Mouse (Mus musculus) stomach, postnatal 0 days (tissue): ENCODE measurements around the gene Ccdc97. TPM values are rescaled to one million over a fixed set of nuclear protein-coding genes. Genes with fewer than 3 reads are reported as not detected.

Source experiments
- ATAC-seq: fragments of 200-750 bp; cut with Nextera tagmentation; 2 replicates; pipeline ENCODE4 v1.8.0; 2017; ENCODE audit not compliant: low FRiP score, low TSS enrichment
- DNase-seq: peaks from one replicate; pipeline ENCODE4 v3.0.0-alpha.2; 2016; ENCODE audit warnings: low spot score
- H3K27ac ChIP-seq: fragments of 300-500 bp; sonication (generic); replicated peaks from 2 replicates; pipeline ENCODE4 v1.5.1; 2014; ENCODE audit warnings: mild to moderate bottlenecking, control low read depth
- H3K27me3 ChIP-seq: fragments of 300-500 bp; sonication (generic); 2 replicates; pipeline ENCODE4 v1.6.1; 2014; ENCODE audit warnings: low read length; ENCODE audit not compliant: control insufficient read depth, insufficient read depth
- H3K36me3 ChIP-seq: fragments of 300-500 bp; sonication (generic); 2 replicates; pipeline ENCODE4 v1.6.1; 2014; ENCODE audit warnings: low read length, mixed read lengths; ENCODE audit not compliant: control insufficient read depth, insufficient read depth
- H3K4me1 ChIP-seq: fragments of 300-500 bp; sonication (generic); replicated peaks from 2 replicates; pipeline ENCODE4 v1.6.1; 2014; ENCODE audit warnings: antibody characterized with exemption; ENCODE audit not compliant: control insufficient read depth, insufficient read depth
- H3K4me2 ChIP-seq: fragments of 300-500 bp; sonication (generic); replicated peaks from 2 replicates; pipeline ENCODE4 v1.6.1; 2014; ENCODE audit warnings: low read depth, mild to moderate bottlenecking, control low read depth, moderate library complexity
- H3K4me3 ChIP-seq: fragments of 300-500 bp; sonication (generic); 2 replicates; pipeline ENCODE4 v1.5.1; 2014; ENCODE audit warnings: low read depth, low read length, control low read depth
- H3K9ac ChIP-seq: fragments of 300-500 bp; sonication (generic); 2 replicates; pipeline ENCODE4 v1.6.1; 2014; ENCODE audit warnings: mild to moderate bottlenecking, low read length, control low read depth, mixed read lengths
- H3K9me3 ChIP-seq: fragments of 300-500 bp; sonication (generic); 2 replicates; pipeline ENCODE4 v1.6.1; 2016; ENCODE audit warnings: low read length; ENCODE audit not compliant: control insufficient read depth
- CTCF ChIP-seq: IDR thresholded peaks from 2 replicates; pipeline ENCODE4 v1.5.1; 2016; ENCODE audit warnings: antibody characterized with exemption, low read depth, mild to moderate bottlenecking, moderate library complexity
- EP300 ChIP-seq: optimal IDR thresholded peaks from 2 replicates; pipeline ENCODE3; 2016; ENCODE audit warnings: antibody characterized with exemption
- WGBS: fragments of 180-500 bp; shearing (Covaris S2); extraction: QIAGEN DNeasy Blood & Tissue Kit; methylation state at CpG from one replicate; pipeline ENCODE4 v1.1.7; 2014; 5-methylcytosine and 5-hydroxymethylcytosine counted together
- polyA plus RNA-seq: library from polyadenylated mRNA; unstranded; fragments of >200 nt; fragmentation: Nextera tagmentation; extraction: Ambion mirVana; gene quantifications from 2 replicates; pipeline ENCODE4 v1.2.1, GENCODE M21; 2015

Ccdc97 gene
- polyA plus RNA-seq, 1 experiment from 2014 or later: 7.9 TPM

DNA sequence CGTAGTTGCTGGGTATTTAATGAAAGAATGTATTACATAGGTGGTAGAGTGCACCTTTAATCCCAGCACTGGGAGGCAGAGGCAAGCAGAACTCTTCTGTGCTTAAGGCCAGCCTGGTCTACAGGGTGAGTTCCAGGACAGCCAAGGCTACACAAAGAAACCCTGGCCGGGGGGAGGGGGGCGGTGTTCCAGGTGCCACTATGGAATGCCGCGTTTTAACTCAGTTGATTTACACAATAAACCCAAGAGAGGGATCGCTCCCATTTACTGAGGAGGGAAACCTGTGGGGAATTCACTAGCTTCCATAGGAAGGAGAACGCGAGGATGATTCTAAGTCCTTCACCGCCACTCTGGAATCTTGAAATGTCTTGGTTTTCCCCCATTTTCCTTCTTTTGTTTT is 49.3 kb downstream of the Ccdc97 start:
- H3K9ac ChIP-seq: no peak overlapping the region
- TF ChIP-seq CTCF (no peak), EP300 (no peak)
- no peak overlapping the region for H3K27ac ChIP-seq
- no peak overlapping the region for H3K4me2 ChIP-seq
- DNase-seq: no peak
- no peaks in the 10 kb centered on the region for H3K4me1 ChIP-seq
- H3K36me3 ChIP-seq: 0 out of 2 replicates have a peak, but pooled peaks cover 5% of the 10 kb centered on the region
- H3K4me3 ChIP-seq: no peak overlapping the region
- H3K27me3 ChIP-seq: no peaks in the 10 kb centered on the region
- no peak for ATAC-seq
- H3K9me3 ChIP-seq: no peaks in the 10 kb centered on the region
- WGBS: 76% methylated on average over 9 of the region's 9 CpGs

DNA sequence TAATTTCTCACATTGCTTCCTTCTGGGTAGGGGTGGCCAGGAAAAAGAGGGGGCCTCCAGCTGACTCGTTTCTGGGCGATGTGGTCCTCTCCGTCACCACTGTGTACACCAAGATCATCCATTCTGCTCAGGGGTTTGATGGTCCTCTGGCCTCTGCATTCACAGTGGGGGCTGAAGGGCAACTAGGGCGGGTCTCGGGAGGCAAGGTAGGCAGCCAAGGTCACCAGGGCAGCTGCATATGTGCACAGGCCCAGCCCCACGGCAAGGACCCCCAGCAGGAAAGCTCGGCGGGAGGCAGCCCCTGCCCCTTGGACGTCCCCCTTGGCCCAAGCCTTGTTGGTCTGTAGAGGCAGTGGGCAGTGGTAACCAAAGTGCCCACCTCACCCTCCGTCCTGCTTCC is 49.7 kb downstream of the Ccdc97 start:
- DNase-seq (no peak), ATAC-seq (no peak)
- no peaks in the 10 kb centered on the region for H3K4me1 ChIP-seq
- 0 out of 2 replicates have a peak, but pooled peaks cover 5% of the 10 kb centered on the region for H3K36me3 ChIP-seq
- no peak overlapping the region for H3K9ac ChIP-seq
- WGBS: 85% methylated on average over 10 of the region's 10 CpGs
- H3K27me3 ChIP-seq: no peaks in the 10 kb centered on the region
- H3K4me3 ChIP-seq: no peak overlapping the region
- no peak overlapping the region for H3K4me2 ChIP-seq
- no peaks in the 10 kb centered on the region for H3K9me3 ChIP-seq
- no peak overlapping the region for H3K27ac ChIP-seq
- no peak for TF ChIP-seq EP300
- TF ChIP-seq CTCF: no peak

- Histone ChIP-seq H3K27ac (no peak overlapping the region), H3K4me1 (no peaks in the 10 kb centered on the region), H3K9ac (no peak overlapping the region), H3K36me3 (0 out of 2 replicates have a peak, but pooled peaks cover 5% of the 10 kb centered on the region), H3K4me3 (no peak overlapping the region), H3K4me2 (no peak overlapping the region), H3K27me3 (no peaks in the 10 kb centered on the region), H3K9me3 (no peaks in the 10 kb centered on the region)
- DNase-seq (no peak), ATAC-seq (no peak)
- TF ChIP-seq EP300 (no peak), CTCF (no peak)
- WGBS: 93% methylated on average over 8 of the region's 8 CpGs
These were observed 52.5 kb downstream of the Ccdc97 start for GRCm38 (mm10) chr7:25666381-25666780.

Other genes starting within 250 kb of the Ccdc97 start
- 16.7 and 25.7 TPM in 2 replicates for gene Ceacam1, start 241.5 kb downstream of the Ccdc97 start, polyA plus RNA-seq
- gene Ceacam2, start 179.2 kb downstream of the Ccdc97 start, polyA plus RNA-seq: 0.07 TPM in 1 of 2 replicates, not detected in the other
- gene Erich4, start 103.2 kb downstream of the Ccdc97 start, polyA plus RNA-seq: 0.22 TPM in 1 of 2 replicates, not detected in the other
- 25.4 and 29.2 TPM in 2 replicates for gene Dmac2, start 99.7 kb downstream of the Ccdc97 start, polyA plus RNA-seq
- 5.8 and 6.5 TPM in 2 replicates for gene B3gnt8, start 92.4 kb downstream of the Ccdc97 start, polyA plus RNA-seq
- 63.8 and 70.3 TPM in 2 replicates for gene Bckdha, start 60.1 kb downstream of the Ccdc97 start, polyA plus RNA-seq
- 63.8 and 65.1 TPM in 2 replicates for gene Exosc5, start 59.9 kb downstream of the Ccdc97 start, polyA plus RNA-seq
- gene Tmem91, start 43.9 kb downstream of the Ccdc97 start, polyA plus RNA-seq: 0.78 and 0.92 TPM in 2 replicates
- 11.6 and 12.5 TPM in 2 replicates for gene B9d2, start 38.3 kb downstream of the Ccdc97 start, polyA plus RNA-seq
- 1.4 and 1.6 TPM in 2 replicates for gene Tgfb1, start 32.1 kb downstream of the Ccdc97 start, polyA plus RNA-seq
- 25.9 and 27.5 TPM in 2 replicates for gene Hnrnpul1, start 35.7 kb upstream of the Ccdc97 start, polyA plus RNA-seq
- 52.8 and 53.4 TPM in 2 replicates for gene Axl, start 69.6 kb upstream of the Ccdc97 start, polyA plus RNA-seq
- gene Cyp2s1, start 97.8 kb upstream of the Ccdc97 start, polyA plus RNA-seq: 166 and 195 TPM in 2 replicates
- 7.4 and 10.7 TPM in 2 replicates for gene Cyp2b10, start 178.5 kb upstream of the Ccdc97 start, polyA plus RNA-seq